Mouse (Mus musculus): ENCODE measurements at regions not wholly inside any gene's neighbourhood (a gene's known extent, or its start where the extent isn't known, plus 50 kb on each side); places are given as distances from the start of the nearest gene placed in this dataset.

- no peak for TF ChIP-seq MAX (IDR thresholded peaks at IDR 0.05; ENCODE audit: low read depth)
- no peak for TF ChIP-seq CEBPB (IDR thresholded peaks at IDR 0.05; ENCODE audit: insufficient read depth, poor library complexity, severe bottlenecking)
- TF ChIP-seq MYOD1 (IDR thresholded peaks at IDR 0.05; ENCODE audit: control insufficient read depth in 1 of 3, insufficient read length in 2 of 3, low read depth in 2 of 3), result no peak
- no peak for TF ChIP-seq REST (IDR thresholded peaks at IDR 0.05; ENCODE audit: insufficient read depth, insufficient read length)
- TF ChIP-seq POLR2AphosphoS2 (IDR thresholded peaks at IDR 0.05; ENCODE audit: insufficient read length, low read depth), result no peak
- no peak for TF ChIP-seq POLR2A (IDR thresholded peaks at IDR 0.05; ENCODE audit: insufficient read length, low read depth)
- no peak for TF ChIP-seq SRF (IDR thresholded peaks at IDR 0.05; ENCODE audit: control insufficient read depth, insufficient read length, low read depth)
- TF ChIP-seq TCF3 (IDR thresholded peaks at IDR 0.05; ENCODE audit: insufficient read length, low read depth), result no peak
- TF ChIP-seq TCF12 (IDR thresholded peaks at IDR 0.05; ENCODE audit: insufficient read depth, poor library complexity, severe bottlenecking), result no peak
Observed at GRCm38 (mm10) chr1:45679964-45680709, 114.8 kb upstream of the Wdr75 start.

All from myocyte (in vitro differentiated cells).